Mouse (Mus musculus) heart, embryonic 16.5 days (tissue): ENCODE data around the gene Foxp2. TPM values are rescaled to one million over a fixed set of nuclear protein-coding genes. Genes with fewer than 3 reads are reported as not detected.

Experiments
- ATAC-seq: fragments of 200-750 bp; cut with Nextera tagmentation; replicated peaks from 2 replicates; pipeline ENCODE4 v1.8.0; 2017; ENCODE audit warnings: moderate number of reproducible peaks; ENCODE audit not compliant: insufficient read depth, low FRiP score; ENCODE audit errors: extremely low read depth
- H3K27ac ChIP-seq: fragments of 300-500 bp; sonication (generic); 2 replicates; pipeline ENCODE4 v1.5.1; 2014; ENCODE audit warnings: mild to moderate bottlenecking, low read length, control low read depth, moderate library complexity
- H3K27me3 ChIP-seq: fragments of 300-500 bp; sonication (generic); 2 replicates; pipeline ENCODE4 v1.6.1; 2014; ENCODE audit warnings: low read length, mixed read lengths; ENCODE audit not compliant: control insufficient read depth, insufficient read depth
- H3K36me3 ChIP-seq: fragments of 300-500 bp; sonication (generic); 2 replicates; pipeline ENCODE4 v1.6.1; 2014; ENCODE audit not compliant: control insufficient read depth, insufficient read depth
- H3K4me1 ChIP-seq: fragments of 300-500 bp; sonication (generic); 2 replicates; pipeline ENCODE4 v1.6.1; 2014; ENCODE audit warnings: low read length, mixed read lengths; ENCODE audit not compliant: control insufficient read depth, insufficient read depth
- H3K4me2 ChIP-seq: fragments of 300-500 bp; sonication (generic); 2 replicates; pipeline ENCODE4 v1.6.1; 2014; ENCODE audit warnings: low read depth, mild to moderate bottlenecking, control low read depth, low read length
- H3K4me3 ChIP-seq: fragments of 300-500 bp; sonication (generic); 2 replicates; pipeline ENCODE4 v1.5.1; 2014; ENCODE audit warnings: mild to moderate bottlenecking, control low read depth, low read length
- H3K9ac ChIP-seq: fragments of 300-500 bp; sonication (generic); 2 replicates; pipeline ENCODE4 v1.6.1; 2014; ENCODE audit warnings: low read length, control low read depth
- H3K9me3 ChIP-seq: fragments of 300-500 bp; sonication (generic); replicated peaks from 2 replicates; pipeline ENCODE4 v1.6.1; 2016; ENCODE audit warnings: low read length; ENCODE audit not compliant: control insufficient read depth
- WGBS: fragments of 180-500 bp; shearing (Covaris S2); extraction: QIAGEN DNeasy Blood & Tissue Kit; methylation state at CpG from one replicate; pipeline ENCODE4 v1.1.7; 2014; 5-methylcytosine and 5-hydroxymethylcytosine counted together
- microRNA-seq: library from miRNA; unstranded; fragments of <30 nt; microRNA quantifications from one replicate; pipeline ENCODE4, GENCODE M21; 2017
- polyA plus RNA-seq: library from polyadenylated mRNA; unstranded; fragments of >200 nt; fragmentation: Nextera tagmentation; extraction: Ambion mirVana; gene quantifications from 2 replicates; pipeline ENCODE4 v1.2.1, GENCODE M21; 2015

The Foxp2 gene
- polyA plus RNA-seq, 1 experiment from 2014 or later = 5.4 TPM

- no peak overlapping the region for H3K9ac ChIP-seq
- no peaks in the 10 kb centered on the region for H3K9me3 ChIP-seq
- no peaks in the 10 kb centered on the region for H3K27me3 ChIP-seq
- ATAC-seq = no peak
- no peaks in the 10 kb centered on the region for H3K4me1 ChIP-seq
- no peak overlapping the region for H3K4me3 ChIP-seq
- H3K27ac ChIP-seq = no peak overlapping the region
- WGBS = 66% methylated on average over 1 of the region's 1 CpGs
- no peak overlapping the region for H3K4me2 ChIP-seq
- H3K36me3 ChIP-seq = no peaks in the 10 kb centered on the region
Measured at GRCm38 (mm10) chr6:15466634-15467033, 565.5 kb downstream of the Foxp2 start.

GRCm38 (mm10) chr6:15486909-15487308 lies 585.8 kb downstream of the Foxp2 start:
- no peak overlapping the region for H3K4me3 ChIP-seq
- no peaks in the 10 kb centered on the region for H3K9me3 ChIP-seq
- no peaks in the 10 kb centered on the region for H3K27me3 ChIP-seq
- no peak for ATAC-seq
- H3K9ac ChIP-seq = no peak overlapping the region
- H3K36me3 ChIP-seq = no peaks in the 10 kb centered on the region
- no peaks in the 10 kb centered on the region for H3K4me1 ChIP-seq
- 81% methylated on average over 2 of the region's 2 CpGs for WGBS
- no peak overlapping the region for H3K4me2 ChIP-seq
- H3K27ac ChIP-seq = no peak overlapping the region

Small RNA genes lying within 50 kb of the gene (microRNA-seq; reads per million reads assigned to microRNA genes)
- gene Gm25470 = not detected

Other genes with a start within 250 kb of the Foxp2 start
- 4.9 TPM in 2 replicates for gene Ppp1r3a, start 146.1 kb upstream of the Foxp2 start, polyA plus RNA-seq